Mouse (Mus musculus) bone marrow macrophage, adult 2 months (primary cell): ENCODE results near the gene Carmil3.

Experiments used
- CTCF ChIP-seq: IDR thresholded peaks from 2 replicates; pipeline ENCODE4 v1.5.1; 2012; ENCODE audit warnings: low read depth, mild to moderate bottlenecking, low read length, moderate library complexity
- POLR2A ChIP-seq: IDR thresholded peaks from 2 replicates; pipeline ENCODE4 v1.6.1; 2012; ENCODE audit warnings: mild to moderate bottlenecking, low read depth, low read length, borderline replicate concordance

GRCm38 (mm10) chr14:55460297-55460696 lies 30.2 kb upstream of the Carmil3 start:
- TF ChIP-seq POLR2A (no peak), CTCF (no peak)
